Mouse (Mus musculus): Measurements from ENCODE around the gene Insl3. TPM values are rescaled to one million over a fixed set of nuclear protein-coding genes. Genes with fewer than 3 reads are reported as not detected.

Gene Insl3
- total and polyA plus RNA-seq, 3 experiments: 1.9 to 21.4 (median 9.8) TPM

GRCm38 (mm10) chr8:71676020-71676741 is 12.8 kb upstream of the Insl3 start, which contains the start of gene Jak3 (continued):
- peak; percentile 53; the same call in 1 of the 2 replicates for TF ChIP-seq CHD2 (IDR thresholded peaks at IDR 0.05; ENCODE audit: low read length)
- TF ChIP-seq ZKSCAN1 (IDR thresholded peaks at IDR 0.05; ENCODE audit: borderline replicate concordance, low read depth, low read length): no peak
- peak; percentile 73 for TF ChIP-seq USF1 (IDR thresholded peaks at IDR 0.05; ENCODE audit: low read depth, low read length)
- peak; percentile 74 for TF ChIP-seq ELF1 (IDR thresholded peaks at IDR 0.05; ENCODE audit: low read depth, low read length)
- TF ChIP-seq ZNF384 (IDR thresholded peaks at IDR 0.05; ENCODE audit: low read depth, low read length): peak; percentile 88
- 0 out of 2 replicates have a peak, but pooled peaks have one; percentile 8 for TF ChIP-seq EP300 (IDR thresholded peaks at IDR 0.05; ENCODE audit: low read length)
- no peak for TF ChIP-seq MAX (IDR thresholded peaks at IDR 0.05; ENCODE audit: low read length)
- TF ChIP-seq PAX5 (IDR thresholded peaks at IDR 0.05; ENCODE audit: low read length): no peak
- no peak for TF ChIP-seq SMC3 (IDR thresholded peaks at IDR 0.05; ENCODE audit: low read depth, low read length)
- no peak for TF ChIP-seq RAD21 (IDR thresholded peaks at IDR 0.05; ENCODE audit: low read depth, low read length)

DNA sequence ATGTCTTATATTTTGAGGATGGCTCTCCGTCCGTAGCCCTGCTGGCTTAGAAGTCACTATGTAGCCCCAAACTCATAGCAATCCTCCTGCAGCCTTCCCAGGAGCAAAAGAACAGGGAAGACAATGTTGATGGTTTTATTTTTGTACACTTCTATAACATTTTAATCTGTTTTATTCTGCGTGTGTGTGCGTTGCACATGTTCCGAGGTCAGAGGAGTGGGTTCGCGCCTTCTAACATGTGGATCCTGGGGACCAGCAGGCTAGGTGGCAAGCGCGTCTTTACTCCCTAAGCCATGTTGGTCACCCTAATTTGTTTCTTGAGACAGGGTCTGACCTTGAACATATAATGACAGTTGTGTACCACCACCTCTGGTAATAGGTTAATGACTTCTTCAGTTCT is 12.2 kb upstream of the Insl3 start:
- DNase-seq (ENCODE audit: extremely low read depth): peak; percentile 17
- peak overlapping the region; percentile 90 for H3K9ac ChIP-seq (ENCODE audit: insufficient read depth, low read depth)

DNA sequence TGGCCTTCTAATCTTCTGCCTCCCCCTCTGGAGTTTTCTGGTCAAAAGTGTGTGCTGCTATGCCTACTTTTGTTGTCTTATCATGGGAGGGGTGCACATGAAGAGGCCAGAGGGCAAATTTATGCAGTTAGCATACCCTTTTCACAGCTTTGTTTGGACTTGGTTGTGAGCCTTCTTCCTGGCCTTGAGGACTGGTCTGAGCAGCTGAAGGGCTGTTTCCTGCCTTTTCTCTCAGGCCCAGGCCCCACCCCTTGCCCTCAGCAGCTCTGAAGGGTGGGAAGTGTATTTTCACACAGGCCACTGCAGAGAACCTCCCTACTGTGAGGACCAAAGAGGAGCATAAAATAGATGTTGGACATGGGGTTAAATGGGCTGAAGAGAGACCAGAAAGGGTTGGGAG is 11.5 kb upstream of the Insl3 start:
- Histone ChIP-seq H3K4me2 (ENCODE audit: insufficient read depth, low read depth, poor library complexity, severe bottlenecking) (peak overlapping the region; percentile 94), H3K4me1 (ENCODE audit: control insufficient read depth in 1 of 2, insufficient read depth in 2 of 2) (peaks cover 24 to 43% of the 10 kb centered on the region in 2 experiments), H3K9me3 (replicated peaks; ENCODE audit: low read length) (no peaks in the 10 kb centered on the region), H3K9ac (ENCODE audit: insufficient read depth, low read depth) (peak overlapping the region; percentile 90), H3K27ac (ENCODE audit: insufficient read depth, low read depth) (peak overlapping the region; percentile 55), H3K27me3 (replicated peaks) (no peaks in the 10 kb centered on the region), H3K4me3 (replicated peaks in 1 of 3; ENCODE audit: low read depth in 2 of 3, low read length in 2 of 3, poor library complexity in 1 of 3) (peak overlapping the region; percentile 72 to 81 (median 81)), H3K36me3 (replicated peaks in 1 of 2; ENCODE audit: control insufficient read depth in 1 of 2, insufficient read depth in 1 of 2, low read length in 1 of 2) (peaks cover 39 to 46% of the 10 kb centered on the region in 2 experiments), H3K79me2 (replicated peaks; ENCODE audit: control insufficient read depth, extremely low read depth, insufficient read depth, poor library complexity, severe bottlenecking) (peaks cover 15% of the 10 kb centered on the region)
- in situ Hi-C loops (cut with MboI; ENCODE audit: low pct_ligation_motif_present, low pct_unique_long_range_greater_than_20kb, low sequenced_read_pairs) (no loop called here), dilution Hi-C loops (cut with MboI; ENCODE audit: extremely low pct_ligation_motif_present, extremely low pct_unique_long_range_greater_than_20kb, low sequenced_read_pairs) (no loop called here)
- peak; percentile 21 for DNase-seq (ENCODE audit: extremely low read depth)
- TF ChIP-seq ELF1 (IDR thresholded peaks at IDR 0.05; ENCODE audit: low read depth, low read length) (0 out of 2 replicates have a peak, but pooled peaks have one; percentile 35), MAX (IDR thresholded peaks at IDR 0.05; ENCODE audit: low read length) (no peak), MAZ (IDR thresholded peaks at IDR 0.05; ENCODE audit: low read depth, low read length) (0 out of 2 replicates have a peak, but pooled peaks have one; percentile 7), SIN3A (IDR thresholded peaks at IDR 0.05; ENCODE audit: low read length) (0 out of 2 replicates have a peak, but pooled peaks have one; percentile 31), ZMIZ1 (IDR thresholded peaks at IDR 0.05; ENCODE audit: low read depth, low read length) (0 out of 2 replicates have a peak, but pooled peaks have one; percentile 30), POLR2A (IDR thresholded peaks at IDR 0.05; ENCODE audit: low read depth, low read length) (peak; percentile 53), TBP (conservative IDR thresholded peaks at IDR 0.05; ENCODE audit: low read depth, low read length) (0 out of 2 replicates have a peak, but pooled peaks have one; percentile 36), JUND (conservative IDR thresholded peaks at IDR 0.05; ENCODE audit: low read depth, low read length) (no peak)

More for the DNA sequence above, 12.2 kb upstream of the Insl3 start:
- H3K4me2 ChIP-seq (ENCODE audit: insufficient read depth, low read depth, poor library complexity, severe bottlenecking): peak overlapping the region; percentile 94
- peak overlapping the region; percentile 93 for H3K27ac ChIP-seq (ENCODE audit: insufficient read depth, low read depth)
- H3K4me3 ChIP-seq (replicated peaks in 1 of 3; ENCODE audit: low read depth in 2 of 3, low read length in 2 of 3, poor library complexity in 1 of 3): peak overlapping the region; percentile 72 to 81 (median 81)
- peaks cover 25 to 50% of the 10 kb centered on the region in 2 experiments for H3K4me1 ChIP-seq (ENCODE audit: control insufficient read depth in 1 of 2, insufficient read depth in 2 of 2)
- TF ChIP-seq MYC (IDR thresholded peaks at IDR 0.05; ENCODE audit: low read depth, low read length) (peak; percentile 70; the same call in 1 of the 2 replicates), TCF12 (IDR thresholded peaks at IDR 0.05; ENCODE audit: low read depth, low read length) (no peak), POLR2AphosphoS2 (IDR thresholded peaks at IDR 0.05; ENCODE audit: low read depth, low read length) (no peak), ETS1 (conservative IDR thresholded peaks at IDR 0.05; ENCODE audit: low read depth, low read length) (no peak), E2F4 (IDR thresholded peaks at IDR 0.05; ENCODE audit: insufficient replicate concordance, low read depth, low read length) (peak; percentile 4; the same call in 1 of the 2 replicates), SMC3 (IDR thresholded peaks at IDR 0.05; ENCODE audit: low read depth, low read length) (no peak), TBP (conservative IDR thresholded peaks at IDR 0.05; ENCODE audit: low read depth, low read length) (0 out of 2 replicates have a peak, but pooled peaks have one; percentile 45), MXI1 (IDR thresholded peaks at IDR 0.05; ENCODE audit: low read depth, low read length) (peak; percentile 20)
- dilution Hi-C loops (cut with MboI; ENCODE audit: extremely low pct_ligation_motif_present, extremely low pct_unique_long_range_greater_than_20kb, low sequenced_read_pairs) (no loop called here), in situ Hi-C loops (cut with MboI; ENCODE audit: low pct_ligation_motif_present, low pct_unique_long_range_greater_than_20kb, low sequenced_read_pairs) (no loop called here)
- no peaks in the 10 kb centered on the region for H3K27me3 ChIP-seq (replicated peaks)
- no peaks in the 10 kb centered on the region for H3K9me3 ChIP-seq (replicated peaks; ENCODE audit: low read length)
- peaks cover 32 to 38% of the 10 kb centered on the region in 2 experiments for H3K36me3 ChIP-seq (replicated peaks in 1 of 2; ENCODE audit: control insufficient read depth in 1 of 2, insufficient read depth in 1 of 2, low read length in 1 of 2)
- H3K79me2 ChIP-seq (replicated peaks; ENCODE audit: control insufficient read depth, extremely low read depth, insufficient read depth, poor library complexity, severe bottlenecking): peaks cover 15% of the 10 kb centered on the region
